Mouse (Mus musculus): ENCODE measurements around the gene Timd2.
"Not testable (repeated sequence)": the region's sequence is repeated elsewhere in the genome, so short reads cannot be mapped to it uniquely, and the experiment has no call there.

Timd2 gene

GRCm38 (mm10) chr11:46665599-46666522, 41.0 kb downstream of the Timd2 start:
- DNase-seq (ENCODE audit: low read depth, low spot score) = no peak

DNA sequence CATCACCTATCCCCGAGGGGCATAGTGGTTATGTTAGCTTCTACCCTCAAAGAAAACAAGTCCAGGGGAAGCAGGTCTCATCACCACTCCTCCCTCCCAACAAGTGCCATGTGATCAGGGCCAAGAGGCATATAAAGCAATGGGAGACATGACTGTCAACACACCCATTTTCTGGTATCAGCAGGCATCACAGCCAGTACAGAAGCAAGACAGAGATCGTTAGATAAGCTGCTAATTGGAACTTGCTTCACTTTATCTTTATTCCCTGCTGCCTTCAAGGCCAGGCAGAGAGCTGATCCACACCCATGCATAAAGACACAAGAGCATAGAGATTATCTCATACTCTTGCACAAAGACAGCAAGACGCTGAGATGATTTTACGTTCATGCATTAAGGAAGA, 43.6 kb downstream of the Timd2 start:
- DNase-seq (ENCODE audit: low read depth, low spot score) = no peak

DNA sequence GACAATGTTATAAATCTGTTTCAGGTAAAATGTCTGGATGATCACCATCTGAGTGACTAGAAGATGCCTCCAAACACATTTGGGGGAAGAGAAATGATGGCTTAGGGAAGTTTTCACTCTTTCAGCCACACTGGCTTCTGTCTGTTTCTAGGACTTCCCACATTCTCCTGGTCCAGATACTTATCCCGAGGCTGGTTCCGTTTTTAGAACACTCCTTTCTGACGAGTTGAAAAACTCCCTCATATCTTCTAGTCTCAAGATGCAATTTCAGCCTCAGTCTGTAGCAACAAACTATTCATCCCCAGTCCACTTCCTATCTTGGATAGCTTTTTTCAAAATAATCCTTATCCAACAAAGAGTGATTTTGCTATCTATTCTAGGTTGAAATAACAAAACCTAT, 54.4 kb downstream of the Timd2 start:
- no peak for DNase-seq (ENCODE audit: low read depth, low spot score)

- not testable (repeated sequence) for DNase-seq (ENCODE audit: low read depth, low spot score)
Observed at GRCm38 (mm10) chr11:46649655-46650054, 57.2 kb downstream of the Timd2 start.

DNA sequence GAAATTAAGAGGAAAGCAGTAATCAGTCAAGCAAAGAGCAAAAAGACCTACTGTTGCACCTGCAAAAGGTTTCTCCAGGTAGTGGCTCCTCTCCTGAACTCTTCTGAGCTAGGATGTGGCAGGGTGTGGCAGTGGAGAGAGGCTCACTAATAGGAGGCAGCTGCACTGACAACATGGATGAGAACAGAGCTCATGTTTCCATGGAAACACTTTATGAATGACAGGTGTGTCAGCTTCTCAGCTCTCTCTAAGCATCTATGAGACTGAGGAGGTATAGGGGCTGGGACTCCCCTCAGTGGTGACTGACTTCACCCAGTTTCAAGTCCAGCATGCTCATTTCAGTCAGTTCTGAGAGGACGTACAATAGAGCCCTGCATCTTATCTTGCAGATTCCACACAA, 62.0 kb downstream of the Timd2 start:
- DNase-seq (ENCODE audit: low read depth, low spot score) = no peak

- no peak for DNase-seq (ENCODE audit: low read depth, low spot score)
Observed at GRCm38 (mm10) chr11:46636568-46636967, 70.3 kb downstream of the Timd2 start.

DNA sequence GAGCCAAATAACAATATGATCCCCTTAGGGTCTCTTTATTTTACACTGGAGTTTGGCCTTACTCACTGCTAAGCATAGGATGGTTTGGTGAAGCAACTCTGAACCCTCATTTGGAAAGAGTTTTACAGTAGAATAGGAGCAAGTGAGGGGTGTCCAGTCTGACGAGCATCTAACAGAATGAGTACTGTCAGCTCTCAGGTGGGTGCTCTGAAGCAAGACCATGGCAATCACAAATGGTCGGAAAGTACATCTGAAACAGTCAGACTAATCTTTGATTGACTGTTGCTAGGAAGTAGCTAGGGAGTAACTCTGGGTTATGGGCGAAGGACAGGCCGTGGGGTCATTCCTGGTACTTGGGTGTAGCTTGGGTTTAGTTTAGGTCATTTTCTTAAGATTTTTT, 71.3 kb downstream of the Timd2 start:
- DNase-seq (ENCODE audit: low read depth, low spot score) = not testable (repeated sequence)

DNA sequence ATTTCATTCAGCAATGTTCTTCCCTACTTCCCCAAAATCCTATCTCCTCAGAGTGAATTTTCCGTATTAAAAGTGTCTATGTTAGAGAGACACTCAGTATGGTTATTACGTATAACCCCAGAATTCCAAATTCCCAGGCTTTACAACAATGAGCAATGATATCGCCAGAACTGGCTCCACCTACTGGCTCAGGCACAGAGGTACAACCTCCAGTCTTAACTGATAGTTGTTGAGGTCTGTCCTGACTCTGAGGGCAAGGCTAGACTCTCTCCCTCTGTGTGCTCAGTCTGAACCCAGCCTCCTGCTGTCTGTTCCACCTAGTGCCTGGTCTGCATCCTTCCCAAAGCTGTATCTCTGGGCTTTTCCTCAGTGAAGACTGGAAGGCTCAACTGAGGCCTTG, 75.2 kb downstream of the Timd2 start:
- DNase-seq (ENCODE audit: low read depth, low spot score) = no peak

- DNase-seq (ENCODE audit: low read depth, low spot score) = no peak
Observed at GRCm38 (mm10) chr11:46629211-46629795, 77.6 kb downstream of the Timd2 start, which contains the start of gene Dppa1. TSS of gene Dppa1 (minus strand) at chr11:46629261.

DNA sequence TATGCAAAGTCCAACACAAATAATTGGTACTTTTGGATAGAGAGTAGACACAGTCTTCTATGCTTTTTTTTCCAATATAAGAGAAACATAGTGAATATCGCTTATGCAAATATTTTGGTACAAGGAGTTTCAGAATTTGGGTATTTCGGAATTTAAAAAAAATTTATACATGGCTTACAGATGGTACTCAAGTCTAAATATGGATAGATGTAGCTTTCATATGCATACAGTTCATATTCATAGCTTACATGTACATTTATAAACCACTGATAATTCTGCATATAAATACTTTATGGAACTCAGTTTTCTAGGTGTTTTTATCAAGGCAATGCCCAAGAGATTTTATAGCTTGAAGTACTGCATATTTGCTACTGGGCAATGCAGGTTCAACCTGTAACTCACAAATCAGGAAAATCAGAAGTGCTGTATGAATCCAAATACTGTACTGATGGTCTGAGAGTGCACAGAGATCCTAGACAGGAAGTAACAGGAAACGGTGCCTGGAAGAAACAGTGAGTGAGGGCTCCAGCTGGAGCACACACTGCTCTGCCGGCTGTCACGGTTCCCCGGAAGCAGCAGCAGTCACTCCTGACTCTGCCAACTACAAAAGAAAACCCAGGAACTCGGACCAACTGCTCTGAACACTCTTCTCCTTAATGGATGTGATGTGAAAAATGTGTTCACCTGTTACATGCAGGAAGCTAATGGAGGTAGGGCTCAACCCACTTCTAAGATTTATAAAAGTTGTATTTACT, 86.3 kb downstream of the Timd2 start:
- no peak for DNase-seq (ENCODE audit: low read depth, low spot score)

- DNase-seq (ENCODE audit: low read depth, low spot score) = no peak
Observed at GRCm38 (mm10) chr11:46619929-46620328, 86.9 kb downstream of the Timd2 start.
